Mouse (Mus musculus) bone marrow macrophage, adult 2 months (primary cell): ENCODE measurements around the gene Sestd1. TPM values are rescaled to one million over a fixed set of nuclear protein-coding genes. Genes with fewer than 3 reads are reported as not detected.

Experiments used
- H3K27ac ChIP-seq: 2 replicates; pipeline ENCODE4 v1.5.1; 2012; ENCODE audit warnings: low read depth, low read length; ENCODE audit not compliant: insufficient read depth
- H3K4me1 ChIP-seq: 2 replicates; pipeline ENCODE4 v1.6.1; 2012; ENCODE audit warnings: low read length; ENCODE audit not compliant: control insufficient read depth, insufficient read depth
- H3K4me3 ChIP-seq: 2 replicates; pipeline ENCODE4 v1.5.1; 2012; ENCODE audit warnings: mild to moderate bottlenecking, low read length, moderate library complexity; ENCODE audit not compliant: insufficient read depth
- CTCF ChIP-seq: IDR thresholded peaks from 2 replicates; pipeline ENCODE4 v1.5.1; 2012; ENCODE audit warnings: low read depth, mild to moderate bottlenecking, low read length, moderate library complexity
- POLR2A ChIP-seq: IDR thresholded peaks from 2 replicates; pipeline ENCODE4 v1.6.1; 2012; ENCODE audit warnings: mild to moderate bottlenecking, low read depth, low read length, borderline replicate concordance
- polyA plus RNA-seq: library from polyadenylated mRNA; stranded (reverse); fragments of >200 nt; gene quantifications from 2 replicates; pipeline ENCODE4 v1.2.4, GENCODE M21; 2012; ENCODE audit not compliant: missing spikeins, insufficient read depth, insufficient read length

Gene Sestd1
- polyA plus RNA-seq, 1 experiment, result 42.1 TPM

DNA sequence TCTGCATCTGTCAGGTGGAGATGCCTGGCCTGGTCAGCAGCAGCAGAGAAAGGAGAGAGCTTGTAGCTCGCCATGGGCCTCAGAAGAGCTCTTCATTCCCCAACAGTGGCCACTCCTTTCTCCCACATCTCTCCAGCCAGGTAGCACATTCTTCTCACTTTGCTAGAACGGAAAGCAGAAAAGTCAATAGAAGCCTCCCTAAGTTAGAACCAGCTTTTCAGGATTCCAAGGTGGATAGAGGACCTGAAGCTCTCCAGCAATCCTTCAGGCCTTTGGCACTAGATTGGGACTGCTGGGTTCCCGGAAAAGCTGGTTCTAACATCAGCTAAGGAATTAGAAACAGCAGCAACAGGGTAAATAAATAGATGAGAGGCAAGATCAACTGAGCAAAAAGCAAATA, 118.3 kb downstream of the Sestd1 start:
- Histone ChIP-seq H3K4me3 (no peak overlapping the region), H3K4me1 (no peaks in the 10 kb centered on the region), H3K27ac (no peak overlapping the region)
- TF ChIP-seq CTCF, result no peak
- no peak for TF ChIP-seq POLR2A

DNA sequence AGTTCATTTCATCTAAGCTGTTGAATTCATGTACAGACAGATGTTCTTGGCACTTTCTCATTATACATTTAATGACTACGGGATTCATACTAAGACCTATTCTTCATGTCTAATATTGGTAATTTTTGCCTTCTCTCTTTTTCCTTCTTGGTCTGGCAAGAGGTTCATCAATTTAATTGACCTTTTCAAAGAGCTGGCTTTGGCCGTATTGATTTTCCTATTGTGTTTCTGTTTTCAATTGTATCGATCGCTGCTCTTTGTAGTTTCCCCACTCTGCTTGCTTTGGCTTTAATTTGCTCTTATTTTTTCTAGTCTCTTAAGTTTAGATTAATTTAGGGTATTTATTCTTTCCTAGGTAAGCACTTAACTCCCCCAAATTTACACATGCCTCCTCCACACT, 122.8 kb downstream of the Sestd1 start:
- no peaks in the 10 kb centered on the region for H3K4me1 ChIP-seq
- H3K4me3 ChIP-seq, result no peak overlapping the region
- H3K27ac ChIP-seq, result no peak overlapping the region
- TF ChIP-seq CTCF (no peak), POLR2A (no peak)

DNA sequence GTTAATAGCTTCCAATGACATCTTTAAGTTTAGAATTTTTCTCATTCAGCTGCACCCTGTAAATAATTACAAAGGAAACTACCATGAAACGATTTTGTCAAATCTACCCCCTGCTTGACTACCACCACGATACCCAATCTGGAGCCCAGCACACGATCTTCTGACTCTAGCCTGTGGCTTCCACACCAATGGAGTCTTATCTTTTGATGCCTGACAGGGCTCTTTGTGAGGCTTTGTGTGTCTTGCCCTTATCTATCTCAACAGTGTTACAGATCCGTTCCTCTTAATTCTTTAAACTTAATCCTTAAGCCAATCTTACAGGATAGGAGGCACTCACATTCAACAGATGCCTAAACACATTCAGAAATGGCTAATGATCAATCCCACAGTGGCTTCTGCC, 126.3 kb downstream of the Sestd1 start:
- TF ChIP-seq CTCF, result no peak
- no peak for TF ChIP-seq POLR2A
- H3K4me1 ChIP-seq, result no peaks in the 10 kb centered on the region
- H3K4me3 ChIP-seq, result no peak overlapping the region

DNA sequence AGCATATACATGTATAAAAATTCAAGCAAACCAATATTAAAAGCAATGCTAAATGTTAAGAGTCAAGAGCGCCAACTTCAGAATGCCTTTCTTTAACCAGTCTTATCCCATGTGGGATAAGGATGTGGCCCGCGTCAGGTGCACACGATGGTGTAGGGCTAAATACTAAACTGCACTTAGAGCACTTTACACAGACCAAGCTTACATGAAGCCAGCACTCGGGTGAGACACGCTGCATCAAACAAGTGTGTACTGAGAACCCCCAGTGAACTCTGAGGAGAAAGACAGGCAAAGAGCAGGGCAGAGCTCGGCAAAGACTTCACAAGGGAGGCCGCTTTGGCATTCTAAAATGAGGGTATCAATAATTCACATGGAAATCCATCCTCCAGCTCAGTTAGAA, 129.1 kb downstream of the Sestd1 start:
- H3K27ac ChIP-seq, result no peak overlapping the region
- H3K4me1 ChIP-seq, result no peaks in the 10 kb centered on the region
- H3K4me3 ChIP-seq, result no peak overlapping the region
- TF ChIP-seq CTCF (no peak), POLR2A (no peak)

More for the DNA sequence above, 126.3 kb downstream of the Sestd1 start:
- H3K27ac ChIP-seq, result no peak overlapping the region

DNA sequence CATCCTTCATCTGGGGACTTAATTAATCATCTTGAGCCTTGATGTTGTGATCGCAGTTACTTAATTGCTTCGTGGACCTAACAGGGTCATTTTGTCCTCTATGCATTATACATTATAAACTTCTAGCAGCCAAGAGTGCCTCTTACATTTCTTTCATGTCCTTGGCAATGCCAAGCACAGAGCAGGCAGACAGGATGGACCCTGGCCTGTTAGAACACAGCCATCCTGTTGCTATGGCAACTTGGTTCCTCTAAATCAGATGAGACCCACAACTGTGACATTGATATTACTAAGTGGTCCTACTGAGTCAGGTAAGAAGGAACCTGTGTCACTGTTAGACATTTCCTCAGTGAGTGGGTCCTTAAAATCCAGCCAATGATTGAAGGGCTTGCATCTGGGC, 130.8 kb downstream of the Sestd1 start:
- H3K4me3 ChIP-seq, result no peak overlapping the region
- H3K4me1 ChIP-seq, result no peaks in the 10 kb centered on the region
- TF ChIP-seq POLR2A (no peak), CTCF (no peak)
- no peak overlapping the region for H3K27ac ChIP-seq

DNA sequence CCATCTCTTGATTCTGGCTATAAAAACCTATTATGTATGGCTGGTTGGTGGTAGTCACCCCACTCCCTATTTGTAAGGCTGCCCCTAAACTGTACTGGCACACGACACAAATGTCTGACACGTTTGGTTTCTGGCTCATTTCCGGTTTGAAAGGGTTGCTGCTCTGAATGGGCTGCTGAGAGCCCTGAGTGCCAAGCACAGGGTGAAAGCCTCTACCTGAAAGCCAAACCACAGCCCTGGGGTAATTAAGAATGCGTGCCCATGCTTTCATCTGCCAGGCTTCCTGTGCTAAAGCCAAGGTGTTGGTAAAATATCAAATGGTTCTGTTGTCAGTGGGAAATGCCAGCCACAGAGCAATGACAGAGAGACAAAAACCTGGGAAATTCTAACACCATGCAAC, 132.2 kb downstream of the Sestd1 start:
- no peaks in the 10 kb centered on the region for H3K4me1 ChIP-seq
- H3K4me3 ChIP-seq, result no peak overlapping the region
- H3K27ac ChIP-seq, result no peak overlapping the region
- TF ChIP-seq POLR2A (no peak), CTCF (no peak)

DNA sequence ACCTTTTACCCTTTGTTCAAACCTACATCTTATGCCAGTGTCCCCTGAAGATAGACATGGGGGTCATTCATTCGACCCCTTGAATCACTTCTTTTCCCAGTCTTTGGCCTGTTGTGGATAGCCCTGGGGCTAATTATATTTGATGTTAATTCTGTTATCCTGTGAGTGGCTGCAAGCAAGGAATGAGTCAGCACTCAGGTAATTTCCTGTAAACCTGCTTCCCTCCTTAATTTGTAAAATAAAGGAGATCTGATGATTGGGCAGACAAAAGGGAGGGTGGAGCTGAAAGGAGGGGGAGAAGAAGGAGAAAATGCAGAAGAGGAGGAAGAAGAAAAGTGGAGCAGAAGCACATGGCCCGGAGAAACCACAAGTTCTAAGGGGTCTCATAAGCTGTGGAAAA, 133.4 kb downstream of the Sestd1 start:
- Histone ChIP-seq H3K4me1 (no peaks in the 10 kb centered on the region), H3K27ac (no peak overlapping the region), H3K4me3 (no peak overlapping the region)
- TF ChIP-seq CTCF (no peak), POLR2A (no peak)

DNA sequence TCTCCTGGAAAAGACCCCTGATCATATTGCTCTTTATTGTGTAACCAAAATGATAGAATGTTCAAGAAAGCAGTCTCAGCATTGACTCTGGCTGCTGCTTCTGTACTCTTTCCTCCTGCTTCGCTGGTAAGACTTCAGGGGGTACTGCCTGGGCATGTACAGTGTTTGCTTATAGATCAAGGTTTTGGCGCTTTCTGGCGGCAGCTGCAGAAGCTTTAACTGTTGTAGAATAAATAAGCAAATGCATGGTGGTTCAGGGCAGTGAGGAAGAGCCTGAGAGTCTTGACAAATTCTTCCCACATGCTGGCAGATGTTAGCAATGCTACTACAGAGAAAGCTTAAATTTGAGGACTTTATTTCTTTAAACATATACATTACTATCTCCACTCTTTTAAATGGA, 134.1 kb downstream of the Sestd1 start:
- H3K27ac ChIP-seq, result no peak overlapping the region
- TF ChIP-seq CTCF, result no peak
- no peak for TF ChIP-seq POLR2A

DNA sequence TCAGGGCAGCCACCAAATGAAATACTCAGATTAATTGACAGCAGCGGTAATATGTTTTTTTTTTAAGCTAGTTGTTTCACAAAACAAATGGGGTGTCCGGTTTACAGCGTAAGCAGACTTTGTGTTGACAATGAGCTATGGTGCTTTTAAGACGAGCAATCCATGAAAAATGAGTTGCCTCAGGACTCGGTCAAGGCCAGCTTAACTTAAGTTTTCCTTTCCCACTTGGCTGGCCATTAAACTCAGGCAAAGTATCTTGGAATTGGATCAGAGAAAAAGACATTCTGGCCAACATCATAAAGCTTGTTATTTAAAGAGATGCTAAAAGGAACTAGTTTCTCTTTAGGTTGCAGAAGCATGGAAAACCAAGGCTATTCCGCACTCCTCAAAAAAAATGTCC, 136.9 kb downstream of the Sestd1 start:
- Histone ChIP-seq H3K27ac (no peak overlapping the region), H3K4me1 (no peaks in the 10 kb centered on the region), H3K4me3 (no peak overlapping the region)
- TF ChIP-seq POLR2A (no peak), CTCF (no peak)

More for the DNA sequence above, 134.1 kb downstream of the Sestd1 start:
- H3K4me3 ChIP-seq, result no peak overlapping the region
- no peaks in the 10 kb centered on the region for H3K4me1 ChIP-seq

DNA sequence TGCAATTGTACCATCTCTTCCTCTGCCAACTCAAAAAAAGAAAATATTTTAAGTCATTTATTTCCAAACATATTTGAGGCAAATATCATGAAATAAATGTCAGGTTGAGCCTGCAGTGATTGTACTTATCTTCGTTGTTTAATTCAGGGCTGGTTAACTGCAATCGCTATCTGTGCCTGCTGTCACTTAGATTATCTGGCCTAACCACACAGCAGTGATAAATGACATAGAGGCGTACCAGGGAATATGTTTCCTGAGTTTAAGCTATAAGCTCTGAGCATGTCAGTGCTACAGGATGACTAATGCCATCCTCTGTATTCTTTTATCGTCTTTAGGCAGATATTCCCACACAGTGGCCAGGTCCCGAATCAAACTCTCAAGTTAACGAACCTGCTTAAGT, 141.5 kb downstream of the Sestd1 start:
- TF ChIP-seq CTCF (no peak), POLR2A (no peak)
- no peak overlapping the region for H3K27ac ChIP-seq
- H3K4me3 ChIP-seq, result no peak overlapping the region

DNA sequence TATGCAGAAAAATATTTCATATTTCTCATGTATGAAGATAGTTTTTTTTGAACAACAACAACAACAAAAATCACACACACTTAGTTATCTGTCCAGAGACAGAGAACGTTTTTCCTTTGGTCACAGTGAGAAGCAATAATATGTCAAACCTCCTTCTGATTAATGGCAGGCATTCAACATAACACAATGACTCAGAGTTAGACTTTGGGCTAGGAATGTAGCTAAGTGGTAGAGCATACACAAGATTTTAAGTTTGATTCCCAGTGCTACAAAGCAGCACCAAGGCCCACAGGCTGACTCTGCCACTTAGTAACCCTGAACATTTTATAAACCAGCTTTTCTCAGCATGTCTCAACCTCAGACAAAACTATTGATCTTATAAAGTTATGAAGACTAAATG, 145.5 kb downstream of the Sestd1 start:
- TF ChIP-seq POLR2A, result no peak
- TF ChIP-seq CTCF, result no peak
- Histone ChIP-seq H3K4me3 (no peak overlapping the region), H3K27ac (no peak overlapping the region), H3K4me1 (no peaks in the 10 kb centered on the region)

More for the DNA sequence above, 141.5 kb downstream of the Sestd1 start:
- no peaks in the 10 kb centered on the region for H3K4me1 ChIP-seq
